Mouse (Mus musculus) heart, embryonic 15.5 days (tissue): ENCODE results near the gene Ipo9. TPM values are rescaled to one million over a fixed set of nuclear protein-coding genes. Genes with fewer than 3 reads are reported as not detected.

Experiments
- ATAC-seq: fragments of 200-750 bp; cut with Nextera tagmentation; replicated peaks from 2 replicates; pipeline ENCODE4 v1.8.0; 2017; ENCODE audit warnings: low read depth, moderate TSS enrichment; ENCODE audit not compliant: insufficient number of reproducible peaks, insufficient read depth, low FRiP score
- H3K27ac ChIP-seq: fragments of 300-500 bp; sonication (generic); 2 replicates; pipeline ENCODE4 v1.5.1; 2015; ENCODE audit warnings: mild to moderate bottlenecking, inconsistent platforms
- H3K27me3 ChIP-seq: fragments of 300-500 bp; sonication (generic); 2 replicates; pipeline ENCODE4 v1.6.1; 2015; ENCODE audit warnings: inconsistent platforms
- H3K36me3 ChIP-seq: fragments of 300-500 bp; sonication (generic); 2 replicates; pipeline ENCODE4 v1.6.1; 2015; ENCODE audit warnings: mild to moderate bottlenecking, inconsistent platforms
- H3K4me1 ChIP-seq: fragments of 300-500 bp; sonication (generic); replicated peaks from 2 replicates; pipeline ENCODE4 v1.6.1; 2015; ENCODE audit warnings: inconsistent platforms
- H3K4me2 ChIP-seq: fragments of 300-500 bp; sonication (generic); 2 replicates; pipeline ENCODE4 v1.6.1; 2015; ENCODE audit warnings: inconsistent platforms, mild to moderate bottlenecking, moderate library complexity
- H3K4me3 ChIP-seq: fragments of 300-500 bp; sonication (generic); 2 replicates; pipeline ENCODE4 v1.5.1; 2015; ENCODE audit warnings: mild to moderate bottlenecking, inconsistent platforms
- H3K9ac ChIP-seq: fragments of 300-500 bp; sonication (generic); 2 replicates; pipeline ENCODE4 v1.6.1; 2015; ENCODE audit warnings: mild to moderate bottlenecking, inconsistent platforms
- H3K9me3 ChIP-seq: fragments of 300-500 bp; sonication (generic); replicated peaks from 2 replicates; pipeline ENCODE4 v1.6.1; 2016; ENCODE audit warnings: inconsistent platforms
- WGBS: fragments of 180-500 bp; shearing (Covaris S2); methylation state at CpG from one replicate; pipeline ENCODE4 v1.1.7; 2015; ENCODE audit warnings: mixed read lengths; 5-methylcytosine and 5-hydroxymethylcytosine counted together
- microRNA-seq: library from miRNA; unstranded; fragments of <30 nt; microRNA quantifications from one replicate; pipeline ENCODE4, GENCODE M21; 2016
- polyA plus RNA-seq: library from polyadenylated mRNA; unstranded; fragments of >200 nt; fragmentation: Nextera tagmentation; extraction: Ambion mirVana; gene quantifications from 2 replicates; pipeline ENCODE4 v1.2.1, GENCODE M21; 2015

Gene Ipo9
- polyA plus RNA-seq, 1 experiment from 2014 or later: 63.9 TPM

GRCm38 (mm10) chr1:135341947-135342346 lies 88.4 kb downstream of the Ipo9 start:
- Histone ChIP-seq H3K36me3 (no peaks in the 10 kb centered on the region), H3K4me2 (no peak overlapping the region), H3K9ac (no peak overlapping the region), H3K9me3 (no peaks in the 10 kb centered on the region), H3K4me1 (no peaks in the 10 kb centered on the region; the same call in 1 of the 2 replicates), H3K4me3 (no peak overlapping the region), H3K27ac (no peak overlapping the region), H3K27me3 (no peaks in the 10 kb centered on the region)
- 70% methylated on average over 8 of the region's 8 CpGs for WGBS
- no peak for ATAC-seq

Small RNA genes lying within 50 kb of the gene (microRNA-seq; reads per million reads assigned to microRNA genes)
- 4.8 reads per million, percentile 17 among the genes with 10 or more reads in this experiment for gene Mir1231

Other genes starting within 250 kb of the Ipo9 start
- gene Elf3, start 171.9 kb downstream of the Ipo9 start, polyA plus RNA-seq: 1.4 and 2.6 TPM in 2 replicates
- gene Rnpep, start 146.4 kb downstream of the Ipo9 start, polyA plus RNA-seq: 47.2 and 63.0 TPM in 2 replicates
- 287 and 387 TPM in 2 replicates for gene Timm17a, start 116.7 kb downstream of the Ipo9 start, polyA plus RNA-seq
- 2.0 and 3.6 TPM in 2 replicates for gene Lmod1, start 105.7 kb downstream of the Ipo9 start, polyA plus RNA-seq
- 26.0 and 33.0 TPM in 2 replicates for gene Shisa4, start 55.3 kb downstream of the Ipo9 start, polyA plus RNA-seq
- 20.7 and 27.8 TPM in 2 replicates for gene Nav1, start 176.8 kb upstream of the Ipo9 start, polyA plus RNA-seq